Mouse (Mus musculus): ENCODE results near the gene Myl7.

Myl7 gene

DNA sequence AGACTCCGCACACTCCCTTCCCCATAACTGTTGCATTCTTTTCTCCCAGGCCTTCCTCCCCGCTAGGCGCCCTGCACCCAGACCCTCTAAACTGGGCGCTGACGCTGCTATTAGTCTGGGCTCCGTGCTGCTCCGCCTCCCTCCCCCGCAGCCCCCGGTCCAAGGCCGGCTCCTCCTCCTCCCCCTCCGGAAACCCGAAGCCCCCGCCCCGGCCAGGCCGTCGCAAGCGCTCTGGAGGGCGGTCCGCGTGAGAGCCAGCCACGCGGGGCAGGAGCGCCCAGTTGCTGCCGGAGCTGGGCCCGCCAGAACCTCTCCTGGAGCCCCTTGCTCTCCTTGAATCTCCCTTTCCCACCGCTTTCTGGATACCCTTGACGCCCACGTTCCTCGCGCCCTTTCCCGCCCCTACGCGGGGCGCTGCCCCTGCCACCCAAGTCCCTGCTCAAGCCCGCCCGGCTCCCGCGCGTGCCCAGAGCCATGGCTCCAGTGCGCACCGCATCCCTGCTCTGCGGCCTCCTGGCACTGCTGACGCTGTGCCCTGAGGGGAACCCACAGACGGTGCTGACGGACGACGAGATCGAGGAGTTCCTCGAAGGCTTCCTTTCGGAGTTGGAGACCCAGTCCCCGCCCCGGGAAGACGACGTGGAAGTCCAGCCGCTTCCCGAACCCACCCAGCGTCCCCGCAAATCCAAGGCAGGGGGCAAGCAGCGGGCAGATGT, 36.7 kb downstream of the Myl7 start, which contains the start of gene Aebp1:
Aebp1 (plus strand) TSS at position 270 of the 716 bp plus-strand sequence.
- peak; percentile 58 for DNase-seq

DNA sequence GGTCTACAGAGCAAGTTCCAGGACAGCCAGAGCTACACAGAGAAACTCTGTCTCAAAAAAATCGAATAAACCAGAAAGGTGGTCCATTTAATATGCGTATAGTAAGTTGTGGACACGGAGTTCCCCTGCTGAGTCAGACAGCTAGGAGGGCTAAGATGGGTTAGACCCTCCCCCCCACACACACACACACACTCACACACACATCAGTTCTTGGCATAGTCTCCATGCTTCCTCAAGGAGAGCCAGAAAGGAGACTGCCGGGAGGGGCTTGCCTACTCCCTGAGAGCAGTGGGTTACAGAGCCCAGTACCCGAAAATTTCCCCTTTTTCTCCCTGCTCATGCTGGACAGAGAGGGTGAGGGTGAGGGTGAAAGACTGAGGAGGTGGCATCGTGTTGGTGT, 37.9 kb downstream of the Myl7 start:
- DNase-seq, result no peak

- DNase-seq, result no peak
These were observed 38.6 kb downstream of the Myl7 start for GRCm38 (mm10) chr11:5859883-5860550.

DNA sequence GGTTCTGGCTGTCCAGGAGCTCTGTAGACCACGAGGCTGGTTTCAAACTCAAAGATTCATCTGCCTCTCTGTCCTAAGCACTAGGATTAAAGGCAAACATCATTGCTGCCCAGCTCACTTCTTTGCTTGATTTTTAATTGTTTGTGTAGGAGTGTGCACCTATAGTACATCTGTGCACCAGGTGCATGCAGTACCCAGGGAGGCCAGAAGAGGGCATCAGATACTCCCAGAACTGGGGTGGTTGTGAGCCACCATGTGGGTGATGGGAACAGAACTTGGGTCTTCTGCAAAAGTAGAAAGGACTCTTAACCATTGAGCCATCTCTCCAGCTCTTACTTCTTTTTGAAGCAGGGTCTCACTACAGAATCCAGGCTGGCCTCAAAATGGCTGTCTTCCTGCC, 39.9 kb downstream of the Myl7 start:
- peak; percentile 34 for DNase-seq

DNA sequence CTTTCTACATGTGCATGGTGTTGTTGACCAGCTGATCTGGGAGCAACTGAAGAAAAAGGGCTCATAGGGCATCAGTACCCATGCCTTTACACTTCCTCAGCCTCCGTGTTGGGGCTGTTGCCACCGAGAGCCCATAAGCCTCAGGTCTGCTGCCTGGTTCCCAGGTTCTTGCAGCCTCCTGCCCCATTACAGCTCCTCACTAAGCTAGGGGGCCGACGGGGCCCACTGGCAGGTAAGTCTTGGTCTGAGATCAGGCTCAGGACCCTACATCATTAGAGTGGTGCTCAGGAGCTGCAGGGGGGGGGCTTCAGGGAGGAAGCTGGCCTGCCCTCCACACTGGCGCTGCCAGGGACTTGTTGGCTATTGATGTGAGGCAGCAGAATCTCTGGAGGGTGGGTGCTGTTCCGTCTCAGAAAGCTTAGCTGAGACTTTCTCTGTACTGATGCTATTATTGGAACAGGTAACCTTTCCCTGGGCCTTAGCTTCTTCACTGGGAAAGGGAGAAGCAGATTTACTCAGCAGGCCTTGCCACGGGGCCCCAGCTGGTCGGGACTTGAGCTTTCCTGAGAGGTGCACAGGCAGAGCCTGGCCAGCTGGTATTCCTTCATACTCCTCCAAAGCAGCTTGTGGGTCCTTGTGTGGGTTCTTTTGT, 42.0 kb downstream of the Myl7 start:
- DNase-seq, result no peak

- no peak for DNase-seq
These were observed 42.7 kb downstream of the Myl7 start for GRCm38 (mm10) chr11:5855902-5856301.

DNA sequence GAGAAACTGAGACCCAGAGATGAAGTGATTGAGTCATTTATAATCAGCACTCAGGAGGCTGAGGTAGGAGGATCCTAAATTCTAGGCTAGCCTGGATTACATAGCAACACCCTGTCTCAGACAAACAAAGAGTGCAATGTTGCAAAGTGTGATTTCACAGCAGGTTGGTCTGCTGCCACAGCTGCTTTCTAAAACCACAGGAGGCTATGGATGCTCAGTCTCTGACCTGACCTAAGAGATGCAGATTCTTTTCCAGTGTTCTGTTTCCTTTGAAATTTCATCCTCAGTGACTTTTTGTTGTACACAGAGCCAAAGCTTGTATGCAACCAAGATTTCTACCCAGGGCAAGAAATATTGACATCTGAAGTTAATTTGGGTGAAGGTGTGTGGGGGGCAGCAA, 43.1 kb downstream of the Myl7 start:
- DNase-seq, result no peak

GRCm38 (mm10) chr11:5852314-5852713, 46.3 kb downstream of the Myl7 start:
- no peak for DNase-seq

DNA sequence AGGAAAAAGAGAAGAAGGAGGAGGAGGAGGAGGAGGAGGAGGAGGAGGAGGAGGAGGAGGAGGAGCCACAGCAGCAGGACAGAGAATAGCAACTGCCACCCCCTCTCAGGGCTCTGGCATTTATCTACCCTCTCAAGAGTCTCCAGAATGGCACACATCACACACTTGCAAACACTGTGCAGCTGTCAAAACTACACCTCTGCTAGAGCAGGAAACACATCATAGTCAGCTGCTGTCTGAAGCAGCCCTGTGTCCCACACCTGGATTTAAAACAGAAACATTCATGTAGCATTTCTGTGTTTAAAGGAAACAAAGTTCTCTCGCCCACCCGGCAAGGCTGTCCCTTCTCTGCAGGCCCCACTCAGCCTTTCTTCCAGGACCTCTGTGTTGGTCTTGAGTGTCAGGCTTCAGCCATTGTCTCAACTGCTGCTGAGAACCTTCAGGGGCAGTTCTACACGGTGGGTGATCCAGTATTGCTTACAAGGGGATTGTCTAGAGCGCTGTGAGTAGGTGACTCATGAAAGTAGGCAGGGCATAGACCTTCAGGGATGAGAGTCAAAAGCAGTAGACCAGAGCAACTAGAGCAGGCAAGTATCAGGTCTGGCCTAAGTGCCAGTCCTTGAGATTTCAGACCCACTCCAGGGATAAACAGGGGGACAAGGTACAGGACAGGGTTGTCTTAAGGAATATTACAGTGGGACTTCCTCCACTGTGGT, 47.4 kb downstream of the Myl7 start:
- DNase-seq, result peak; percentile 48

GRCm38 (mm10) chr11:5850452-5850851, 48.1 kb downstream of the Myl7 start:
- DNase-seq, result peak; percentile 42

- no peak for DNase-seq
These were observed 49.3 kb downstream of the Myl7 start for GRCm38 (mm10) chr11:5849316-5849715.

- no peak for DNase-seq
These were observed 49.8 kb downstream of the Myl7 start for GRCm38 (mm10) chr11:5848741-5849140.

GRCm38 (mm10) chr11:5846639-5847345, 51.8 kb downstream of the Myl7 start:
- no peak for DNase-seq
